Mouse (Mus musculus) midbrain, embryonic 16.5 days (tissue): Measurements from ENCODE around the gene Ubxn11. TPM values are rescaled to one million over a fixed set of nuclear protein-coding genes. Genes with fewer than 3 reads are reported as not detected.

Source experiments
- ATAC-seq: fragments of 200-750 bp; cut with Nextera tagmentation; 2 replicates; pipeline ENCODE4 v1.8.0; 2017; ENCODE audit warnings: moderate TSS enrichment
- H3K27ac ChIP-seq: fragments of 300-500 bp; sonication (generic); 2 replicates; pipeline ENCODE4 v1.5.1; 2014; ENCODE audit warnings: mild to moderate bottlenecking, low read length, mixed read lengths
- H3K27me3 ChIP-seq: fragments of 300-500 bp; sonication (generic); 2 replicates; pipeline ENCODE4 v1.6.1; 2014; ENCODE audit warnings: low read depth, low read length, mixed read lengths; ENCODE audit not compliant: control insufficient read depth, insufficient read depth
- H3K36me3 ChIP-seq: fragments of 300-500 bp; sonication (generic); 2 replicates; pipeline ENCODE4 v1.6.1; 2014; ENCODE audit warnings: mild to moderate bottlenecking, low read length, moderate library complexity, mixed read lengths; ENCODE audit not compliant: control insufficient read depth, insufficient read depth
- H3K4me1 ChIP-seq: fragments of 300-500 bp; sonication (generic); 2 replicates; pipeline ENCODE4 v1.6.1; 2014; ENCODE audit warnings: mild to moderate bottlenecking, low read length, mixed read lengths; ENCODE audit not compliant: control insufficient read depth, insufficient read depth
- H3K4me2 ChIP-seq: fragments of 300-500 bp; sonication (generic); 2 replicates; pipeline ENCODE4 v1.6.1; 2014; ENCODE audit warnings: mild to moderate bottlenecking, low read length, mixed read lengths
- H3K4me3 ChIP-seq: fragments of 300-500 bp; sonication (generic); 2 replicates; pipeline ENCODE4 v1.5.1; 2014; ENCODE audit warnings: low read depth, mild to moderate bottlenecking, low read length, moderate library complexity, mixed read lengths
- H3K9ac ChIP-seq: fragments of 300-500 bp; sonication (generic); 2 replicates; pipeline ENCODE4 v1.6.1; 2014; ENCODE audit warnings: low read depth, low read length, mixed read lengths
- H3K9me3 ChIP-seq: fragments of 300-500 bp; sonication (generic); replicated peaks from 2 replicates; pipeline ENCODE4 v1.6.1; 2014; ENCODE audit warnings: mild to moderate bottlenecking, low read length, mixed read lengths; ENCODE audit not compliant: control insufficient read depth, poor library complexity, severe bottlenecking
- WGBS: fragments of 180-500 bp; shearing (Covaris S2); extraction: QIAGEN DNeasy Blood & Tissue Kit; methylation state at CpG from one replicate; pipeline ENCODE4 v1.1.7; 2014; 5-methylcytosine and 5-hydroxymethylcytosine counted together
- polyA plus RNA-seq: library from polyadenylated mRNA; unstranded; fragments of >200 nt; fragmentation: Nextera tagmentation; extraction: Ambion mirVana; gene quantifications from 2 replicates; pipeline ENCODE4 v1.2.1, GENCODE M21; 2015

The Ubxn11 gene
- polyA plus RNA-seq, 1 experiment from 2014 or later = 18.4 TPM

DNA sequence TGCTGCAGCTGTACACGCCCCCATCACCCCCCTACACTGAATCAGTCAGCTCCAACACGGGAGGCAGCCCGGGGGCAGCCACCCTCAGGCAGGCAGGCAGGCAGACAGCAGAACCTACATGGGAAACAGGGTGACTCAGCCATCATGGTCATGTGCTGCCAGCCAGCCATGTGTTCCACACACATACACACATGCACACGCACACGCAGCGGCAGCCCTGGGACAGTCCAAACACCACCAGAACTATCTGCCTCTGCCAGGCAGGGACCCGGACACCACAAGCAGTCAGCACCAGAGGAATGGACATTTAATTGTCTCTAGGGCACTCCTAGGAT is 24.7 kb downstream of the Ubxn11 start:
- Histone ChIP-seq H3K4me2 (peak overlapping the region; percentile 90; the same call in 1 of the 2 replicates), H3K9ac (no peak overlapping the region), H3K27me3 (no peaks in the 10 kb centered on the region), H3K4me1 (peaks cover 20% of the 10 kb centered on the region), H3K36me3 (peaks cover 5% of the 10 kb centered on the region; the same call in 1 of the 2 replicates), H3K4me3 (no peak overlapping the region), H3K27ac (no peak overlapping the region), H3K9me3 (no peaks in the 10 kb centered on the region)
- no peak for ATAC-seq
- WGBS = 91% methylated on average over 7 of the region's 7 CpGs

DNA sequence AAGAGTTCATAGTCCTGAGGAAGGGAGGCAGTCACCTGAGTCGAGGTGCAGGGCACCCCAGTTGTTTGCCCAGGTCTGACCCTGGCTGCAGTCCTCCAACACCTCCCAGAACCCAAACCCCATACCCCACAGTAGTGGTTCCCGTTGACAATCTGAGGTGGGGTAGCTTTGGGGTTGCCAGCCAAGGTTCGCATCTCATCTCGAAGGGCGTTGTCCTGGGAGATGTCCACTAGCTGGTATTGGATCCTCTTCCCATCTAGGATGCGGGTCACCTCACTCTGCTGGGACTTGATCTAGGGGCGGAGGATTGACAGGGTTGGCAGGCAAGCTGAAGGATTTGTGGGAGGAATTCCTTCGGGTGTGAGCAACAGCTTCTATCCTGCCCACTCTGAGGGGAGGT is 25.4 kb downstream of the Ubxn11 start:
- Histone ChIP-seq H3K9ac (peak overlapping the region; percentile 91), H3K4me1 (peaks cover 20% of the 10 kb centered on the region), H3K27ac (peak overlapping the region; percentile 82; the same call in 1 of the 2 replicates), H3K27me3 (no peaks in the 10 kb centered on the region), H3K4me2 (peak overlapping the region; percentile 90), H3K4me3 (peak overlapping the region; percentile 87), H3K9me3 (no peaks in the 10 kb centered on the region), H3K36me3 (peaks cover 5% of the 10 kb centered on the region; the same call in 1 of the 2 replicates)
- WGBS = 57% methylated on average over 8 of the region's 8 CpGs
- ATAC-seq = no peak

DNA sequence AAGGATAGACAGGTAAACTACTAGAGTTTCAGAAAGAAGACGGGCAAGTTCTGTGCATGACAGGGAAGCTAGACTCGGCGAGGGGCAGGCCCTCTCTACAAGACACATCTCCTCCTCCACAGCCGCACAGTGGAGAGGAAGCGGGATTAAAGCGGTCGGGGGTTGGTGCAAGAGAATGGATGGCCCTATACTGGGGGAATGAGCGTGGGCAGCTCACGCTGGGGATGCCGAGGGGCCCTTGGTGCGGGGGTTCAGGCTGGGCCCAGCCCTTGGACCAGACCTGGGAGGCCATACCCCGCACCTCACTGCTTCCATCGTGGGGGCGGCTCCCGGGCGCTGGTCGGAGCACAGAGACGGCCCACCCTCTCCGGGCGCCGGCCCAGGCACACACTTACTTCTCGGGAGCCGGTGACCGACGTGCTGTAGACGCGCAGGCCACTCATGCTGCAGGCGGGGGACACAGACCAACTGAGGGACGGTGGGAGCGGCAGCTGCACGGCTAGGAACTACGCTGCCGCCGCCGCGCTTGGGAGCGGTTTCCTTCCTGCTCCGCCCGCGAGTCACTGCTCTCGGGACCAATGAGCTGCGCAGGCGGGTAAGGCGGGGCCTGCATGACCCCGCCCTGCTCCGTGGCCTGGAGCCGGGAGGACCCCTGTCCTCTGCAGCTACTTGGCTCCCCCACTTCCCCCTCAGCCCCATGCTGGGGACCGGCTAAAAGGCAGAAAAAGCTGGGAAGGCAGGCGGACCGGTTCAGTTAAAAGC is 26.0 kb downstream of the Ubxn11 start, which contains the start of gene Sh3bgrl3:
Gene Sh3bgrl3, minus strand, starts transcription at position 569 of the 762 bp plus-strand sequence.
- peaks cover 20% of the 10 kb centered on the region for H3K4me1 ChIP-seq
- under 1% methylated on average over 49 of the region's 50 CpGs for WGBS
- ATAC-seq = peak; percentile 95

DNA sequence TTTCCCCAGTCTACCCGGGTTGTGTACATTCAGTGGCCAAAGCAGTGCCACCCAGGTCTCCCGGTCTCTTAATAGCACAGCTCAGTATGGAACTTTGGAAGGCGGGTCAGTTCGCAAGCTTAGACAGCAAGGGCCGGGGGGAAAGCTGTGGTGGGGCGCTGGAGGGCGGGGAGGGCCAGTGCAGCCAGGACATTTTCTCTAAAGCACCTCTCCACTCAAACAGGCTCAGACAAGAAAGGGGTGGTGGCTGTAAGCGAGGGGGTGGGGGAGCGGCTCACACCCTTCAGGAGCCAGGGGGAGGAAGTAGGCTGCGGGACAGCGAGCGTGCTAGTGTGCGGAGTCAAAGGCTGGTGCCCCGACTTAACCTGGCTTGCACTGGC is 26.6 kb downstream of the Ubxn11 start:
- H3K4me2 ChIP-seq = peak overlapping the region; percentile 90
- peak; percentile 57 for ATAC-seq
- H3K4me1 ChIP-seq = peaks cover 18% of the 10 kb centered on the region
- no peaks in the 10 kb centered on the region for H3K27me3 ChIP-seq
- 2% methylated on average over 14 of the region's 14 CpGs for WGBS
- peak overlapping the region; percentile 82 for H3K27ac ChIP-seq
- peak overlapping the region; percentile 87 for H3K4me3 ChIP-seq
- peaks cover 5% of the 10 kb centered on the region; the same call in 1 of the 2 replicates for H3K36me3 ChIP-seq
- H3K9me3 ChIP-seq = no peaks in the 10 kb centered on the region
- H3K9ac ChIP-seq = peak overlapping the region; percentile 91

More for the DNA sequence above, 26.0 kb downstream of the Ubxn11 start, which contains the start of gene Sh3bgrl3:
- H3K36me3 ChIP-seq = peaks cover 5% of the 10 kb centered on the region; the same call in 1 of the 2 replicates
- no peaks in the 10 kb centered on the region for H3K9me3 ChIP-seq
- H3K9ac ChIP-seq = peak within 1 kb of the TSS; percentile 91
- no peaks in the 10 kb centered on the region for H3K27me3 ChIP-seq
- H3K4me2 ChIP-seq = peak within 1 kb of the TSS; percentile 90
- peak within 1 kb of the TSS; percentile 82 for H3K27ac ChIP-seq
- H3K4me3 ChIP-seq = peak within 1 kb of the TSS; percentile 87

DNA sequence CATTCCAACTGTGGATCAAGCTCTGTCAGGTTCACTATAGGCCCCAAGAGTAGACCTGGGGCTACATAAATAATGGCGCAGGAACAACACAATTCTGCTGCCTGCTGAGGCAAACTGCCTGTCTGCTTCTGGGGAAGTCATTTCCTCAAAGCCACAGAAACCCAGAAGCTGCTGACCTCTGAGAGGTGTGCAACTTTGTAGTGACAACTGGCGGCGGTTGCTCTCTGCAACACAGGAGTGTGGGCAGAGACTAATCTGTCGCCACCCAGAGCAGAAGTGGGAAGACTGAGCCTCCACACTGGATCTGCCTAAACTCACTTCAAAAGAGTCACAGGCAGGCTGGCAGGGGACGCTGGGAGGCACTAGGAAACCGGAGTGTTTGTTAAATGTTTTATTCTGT is 27.1 kb downstream of the Ubxn11 start:
- Histone ChIP-seq H3K4me2 (peak overlapping the region; percentile 90), H3K27me3 (no peaks in the 10 kb centered on the region), H3K4me3 (no peak overlapping the region), H3K9me3 (no peaks in the 10 kb centered on the region), H3K36me3 (peaks cover 5% of the 10 kb centered on the region; the same call in 1 of the 2 replicates), H3K27ac (peak overlapping the region; percentile 82; the same call in 1 of the 2 replicates), H3K9ac (no peak overlapping the region), H3K4me1 (peaks cover 16% of the 10 kb centered on the region)
- ATAC-seq = no peak
- WGBS = 56% methylated on average over 6 of the region's 6 CpGs

DNA sequence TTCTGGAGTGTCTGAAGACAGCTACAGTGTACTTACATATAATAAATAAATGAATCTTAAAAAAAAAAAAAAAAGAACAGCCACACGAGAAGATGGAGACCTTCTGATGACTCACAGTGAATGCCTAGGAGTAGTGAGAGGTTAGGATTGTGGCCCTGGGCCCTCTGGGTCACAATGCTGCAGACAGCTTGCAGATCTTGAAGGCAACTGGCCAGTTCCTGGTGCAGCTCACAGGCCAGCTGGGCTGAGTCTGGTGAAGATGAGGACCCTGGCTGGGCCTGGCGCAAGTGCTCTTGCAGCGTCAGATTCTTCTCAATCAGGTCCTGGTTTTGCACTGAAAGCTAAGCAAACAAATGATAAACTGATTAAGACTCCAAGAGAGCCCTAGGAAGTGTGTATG is 29.7 kb downstream of the Ubxn11 start:
- Histone ChIP-seq H3K9me3 (no peaks in the 10 kb centered on the region), H3K27ac (no peak overlapping the region), H3K9ac (no peak overlapping the region), H3K27me3 (no peaks in the 10 kb centered on the region), H3K4me2 (no peak overlapping the region), H3K4me3 (no peak overlapping the region), H3K4me1 (peaks cover 14% of the 10 kb centered on the region), H3K36me3 (peaks cover 5% of the 10 kb centered on the region; the same call in 1 of the 2 replicates)
- 92% methylated on average over 3 of the region's 3 CpGs for WGBS
- no peak for ATAC-seq

DNA sequence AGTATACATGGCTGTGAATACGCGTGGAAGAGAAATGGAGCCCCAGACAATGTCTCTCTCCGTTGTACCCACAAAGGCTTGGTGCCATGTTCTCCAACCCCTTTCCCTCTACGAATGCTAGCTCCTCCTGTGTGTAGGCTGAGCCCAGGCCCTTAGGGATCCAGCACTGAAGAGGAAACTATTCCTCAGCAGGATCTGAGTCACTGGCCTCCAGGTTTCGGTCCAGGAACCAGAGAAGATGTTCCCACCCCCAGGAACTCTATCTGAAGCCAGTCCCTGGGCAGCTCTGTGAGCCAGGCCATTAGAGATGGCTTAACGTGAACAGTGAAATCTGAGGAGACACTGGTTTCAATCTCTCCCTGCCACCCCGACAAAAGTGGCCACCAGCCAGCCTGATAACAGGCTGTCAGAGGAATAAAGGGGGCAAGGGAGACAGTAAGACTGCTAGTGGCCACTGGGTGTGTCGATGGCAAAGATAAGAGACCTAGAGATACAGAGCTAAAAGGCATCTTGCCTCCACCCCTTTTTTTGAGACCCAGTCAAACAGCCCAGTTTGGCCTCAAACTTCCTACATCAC is 30.2 kb downstream of the Ubxn11 start:
- Histone ChIP-seq H3K9ac (no peak overlapping the region), H3K4me2 (no peak overlapping the region), H3K4me3 (no peak overlapping the region), H3K9me3 (no peaks in the 10 kb centered on the region), H3K36me3 (peaks cover 5% of the 10 kb centered on the region; the same call in 1 of the 2 replicates), H3K4me1 (peaks cover 10% of the 10 kb centered on the region), H3K27me3 (no peaks in the 10 kb centered on the region), H3K27ac (no peak overlapping the region)
- ATAC-seq = no peak
- WGBS = 87% methylated on average over 8 of the region's 8 CpGs

DNA sequence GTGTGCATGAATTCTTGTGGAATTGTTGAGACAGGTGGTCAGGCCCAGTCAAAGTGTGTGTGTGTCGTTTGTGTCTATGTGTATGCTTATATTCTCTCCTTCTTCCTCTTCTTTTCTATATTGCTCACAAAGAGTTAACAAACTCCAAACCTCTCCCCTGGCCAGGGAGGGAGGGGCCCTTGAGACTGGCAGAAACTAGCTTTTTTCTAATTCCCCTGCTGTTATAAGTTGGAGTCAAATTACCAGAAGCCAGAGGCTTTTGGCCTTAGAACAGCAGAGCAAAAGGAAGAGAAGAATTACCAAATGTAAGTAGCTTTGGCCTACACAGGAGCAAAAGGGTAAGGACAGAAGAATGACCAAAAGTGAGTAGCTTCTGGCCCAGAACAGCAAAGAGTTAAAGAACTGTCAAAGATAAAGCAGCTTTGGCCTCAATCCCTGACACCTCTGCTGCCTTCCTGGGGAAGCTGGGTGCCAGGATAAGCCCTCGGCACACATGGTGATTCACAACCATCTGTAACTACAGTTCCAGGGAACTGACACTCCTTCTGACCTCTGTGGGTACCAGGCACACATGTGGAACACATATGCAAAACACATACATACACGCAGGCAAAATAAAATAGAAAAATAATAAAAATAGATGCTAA is 34.0 kb downstream of the Ubxn11 start:
- H3K4me2 ChIP-seq = no peak overlapping the region
- WGBS = 72% methylated on average over 3 of the region's 3 CpGs
- ATAC-seq = no peak

More for the DNA sequence above, 34.0 kb downstream of the Ubxn11 start:
- Histone ChIP-seq H3K27me3 (no peaks in the 10 kb centered on the region), H3K36me3 (peaks cover 5% of the 10 kb centered on the region; the same call in 1 of the 2 replicates), H3K4me3 (no peak overlapping the region), H3K9ac (no peak overlapping the region), H3K9me3 (no peaks in the 10 kb centered on the region), H3K27ac (no peak overlapping the region), H3K4me1 (no peaks in the 10 kb centered on the region)
